Mouse (Mus musculus): Measurements from ENCODE around the gene Olfr1178. TPM values are rescaled to one million over a fixed set of nuclear protein-coding genes. Genes with fewer than 3 reads are reported as not detected.

The Olfr1178 gene
- not detected in 2 replicates for polyA plus RNA-seq (2014; fragmentation: Nextera tagmentation; extraction: Ambion mirVana)

DNA sequence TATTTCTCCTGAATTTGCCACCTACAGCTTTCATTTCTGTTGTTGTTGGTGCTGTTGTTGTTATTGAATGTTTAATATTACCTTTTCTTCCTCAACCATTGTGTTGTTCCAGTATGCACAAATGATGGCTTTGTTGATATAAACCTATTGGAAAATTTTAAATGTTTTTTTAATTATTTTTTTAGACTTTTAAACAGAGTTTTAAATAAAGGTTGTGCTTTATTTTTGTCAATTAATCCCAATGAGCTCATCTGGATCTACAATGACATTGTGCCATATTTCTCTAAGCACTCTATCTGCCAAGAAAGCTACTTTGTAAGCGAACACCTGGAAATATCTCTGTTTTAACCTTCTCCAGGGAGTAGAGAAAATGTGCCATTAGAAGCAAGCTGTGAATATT, at the start of gene Olfr1178:
Gene Olfr1178, plus strand, starts transcription at position 301 of the 400 bp plus-strand sequence.
- ATAC-seq (replicated peaks; ENCODE audit: insufficient number of reproducible peaks, low FRiP score, low TSS enrichment, low read depth) (no peak), DNase-seq (ENCODE audit: low spot score) (no peak)

GRCm38 (mm10) chr2:88346392-88346791, 40.5 kb upstream of the Olfr1178 start, which contains the start of gene Olfr1177-ps:
Gene Olfr1177-ps (minus strand): TSS chr2:88346492.
- DNase-seq (ENCODE audit: low spot score) (no peak), ATAC-seq (replicated peaks; ENCODE audit: insufficient number of reproducible peaks, low FRiP score, low TSS enrichment, low read depth) (no peak)
- WGBS: 88% methylated on average over 1 of the region's 1 CpGs
- Histone ChIP-seq H3K4me3 (ENCODE audit: low read depth, low read length) (no peak within 1 kb of the TSS), H3K36me3 (replicated peaks; ENCODE audit: control insufficient read depth, insufficient read depth, low read depth, low read length) (no peaks in the 10 kb centered on the region), H3K4me2 (ENCODE audit: low read depth, low read length) (no peak within 1 kb of the TSS), H3K4me1 (ENCODE audit: control insufficient read depth, insufficient read depth, low read length) (no peaks in the 10 kb centered on the region), H3K9ac (replicated peaks; ENCODE audit: low read length) (no peak within 1 kb of the TSS), H3K27me3 (ENCODE audit: control insufficient read depth, insufficient read depth, low read length) (no peaks in the 10 kb centered on the region), H3K9me3 (replicated peaks; ENCODE audit: control insufficient read depth, low read length) (no peaks in the 10 kb centered on the region), H3K27ac (replicated peaks; ENCODE audit: low read depth, low read length) (no peak within 1 kb of the TSS)

More for the DNA sequence above, at the start of gene Olfr1178:
- no peak within 1 kb of the TSS for H3K4me2 ChIP-seq (ENCODE audit: low read depth, low read length)
- no peaks in the 10 kb centered on the region for H3K9me3 ChIP-seq (replicated peaks; ENCODE audit: control insufficient read depth, low read length)
- H3K27me3 ChIP-seq (ENCODE audit: control insufficient read depth, insufficient read depth, low read length): no peaks in the 10 kb centered on the region
- WGBS: 89% methylated on average over 1 of the region's 1 CpGs
- no peak within 1 kb of the TSS for H3K4me3 ChIP-seq (ENCODE audit: low read depth, low read length)
- H3K27ac ChIP-seq (replicated peaks; ENCODE audit: low read depth, low read length): no peak within 1 kb of the TSS
- no peaks in the 10 kb centered on the region for H3K36me3 ChIP-seq (replicated peaks; ENCODE audit: control insufficient read depth, insufficient read depth, low read depth, low read length)
- H3K4me1 ChIP-seq (ENCODE audit: control insufficient read depth, insufficient read depth, low read length): no peaks in the 10 kb centered on the region
- H3K9ac ChIP-seq (replicated peaks; ENCODE audit: low read length): no peak within 1 kb of the TSS

GRCm38 (mm10) chr2:88356304-88356703, 30.6 kb upstream of the Olfr1178 start:
- H3K4me3 ChIP-seq (ENCODE audit: low read depth, low read length): no peak overlapping the region
- 6% methylated on average over 2 of the region's 2 CpGs for WGBS
- H3K27ac ChIP-seq (replicated peaks; ENCODE audit: low read depth, low read length): no peak overlapping the region
- no peaks in the 10 kb centered on the region for H3K27me3 ChIP-seq (ENCODE audit: control insufficient read depth, insufficient read depth, low read length)
- ATAC-seq (replicated peaks; ENCODE audit: insufficient number of reproducible peaks, low FRiP score, low TSS enrichment, low read depth): no peak
- no peak overlapping the region for H3K4me2 ChIP-seq (ENCODE audit: low read depth, low read length)
- DNase-seq (ENCODE audit: low spot score): peak; percentile 69
- no peaks in the 10 kb centered on the region for H3K36me3 ChIP-seq (replicated peaks; ENCODE audit: control insufficient read depth, insufficient read depth, low read depth, low read length)
- H3K4me1 ChIP-seq (ENCODE audit: control insufficient read depth, insufficient read depth, low read length): no peaks in the 10 kb centered on the region
- H3K9ac ChIP-seq (replicated peaks; ENCODE audit: low read length): no peak overlapping the region
- H3K9me3 ChIP-seq (replicated peaks; ENCODE audit: control insufficient read depth, low read length): no peaks in the 10 kb centered on the region

GRCm38 (mm10) chr2:88406353-88406752, 19.5 kb downstream of the Olfr1178 start, which contains the start of gene Olfr1179:
Gene Olfr1179 (minus strand): TSS chr2:88406453.
- H3K9me3 ChIP-seq (replicated peaks; ENCODE audit: control insufficient read depth, low read length): no peaks in the 10 kb centered on the region
- no peak within 1 kb of the TSS for H3K4me2 ChIP-seq (ENCODE audit: low read depth, low read length)
- DNase-seq (ENCODE audit: low spot score): no peak
- no peaks in the 10 kb centered on the region for H3K27me3 ChIP-seq (ENCODE audit: control insufficient read depth, insufficient read depth, low read length)
- WGBS: 78% methylated on average over 3 of the region's 3 CpGs
- H3K36me3 ChIP-seq (replicated peaks; ENCODE audit: control insufficient read depth, insufficient read depth, low read depth, low read length): no peaks in the 10 kb centered on the region
- no peak within 1 kb of the TSS for H3K27ac ChIP-seq (replicated peaks; ENCODE audit: low read depth, low read length)
- H3K4me3 ChIP-seq (ENCODE audit: low read depth, low read length): no peak within 1 kb of the TSS
- H3K4me1 ChIP-seq (ENCODE audit: control insufficient read depth, insufficient read depth, low read length): no peaks in the 10 kb centered on the region
- ATAC-seq (replicated peaks; ENCODE audit: insufficient number of reproducible peaks, low FRiP score, low TSS enrichment, low read depth): no peak
- H3K9ac ChIP-seq (replicated peaks; ENCODE audit: low read length): no peak within 1 kb of the TSS

DNA sequence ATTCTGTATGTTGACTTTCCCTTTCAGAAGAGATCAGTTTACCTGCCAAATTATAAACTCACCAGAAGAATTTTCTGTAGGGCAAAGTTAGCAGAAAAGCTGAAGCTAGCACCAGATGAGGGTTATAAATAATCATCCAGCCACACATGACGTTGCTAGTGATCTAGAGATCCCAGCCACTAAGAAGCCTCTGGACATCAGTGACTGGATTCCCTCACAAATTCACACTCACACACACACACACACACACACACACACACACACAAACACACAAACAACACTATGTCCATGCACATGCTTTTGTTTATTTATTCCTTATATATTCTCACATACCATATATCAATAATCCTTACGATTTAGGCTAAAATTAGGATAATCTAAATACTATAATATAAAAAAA, 32.2 kb downstream of the Olfr1178 start, which contains the start of gene Olfr1180:
Gene Olfr1180, minus strand, starts transcription at position 101 of the 400 bp plus-strand sequence.
- Histone ChIP-seq H3K4me3 (ENCODE audit: low read depth, low read length) (no peak within 1 kb of the TSS), H3K27ac (replicated peaks; ENCODE audit: low read depth, low read length) (no peak within 1 kb of the TSS), H3K9ac (replicated peaks; ENCODE audit: low read length) (no peak within 1 kb of the TSS), H3K4me2 (ENCODE audit: low read depth, low read length) (no peak within 1 kb of the TSS), H3K4me1 (ENCODE audit: control insufficient read depth, insufficient read depth, low read length) (no peaks in the 10 kb centered on the region), H3K36me3 (replicated peaks; ENCODE audit: control insufficient read depth, insufficient read depth, low read depth, low read length) (no peaks in the 10 kb centered on the region), H3K27me3 (ENCODE audit: control insufficient read depth, insufficient read depth, low read length) (no peaks in the 10 kb centered on the region), H3K9me3 (replicated peaks; ENCODE audit: control insufficient read depth, low read length) (no peaks in the 10 kb centered on the region)
- ATAC-seq (replicated peaks; ENCODE audit: insufficient number of reproducible peaks, low FRiP score, low TSS enrichment, low read depth) (no peak), DNase-seq (ENCODE audit: low spot score) (no peak)
- WGBS: 79% methylated on average over 2 of the region's 2 CpGs

DNA sequence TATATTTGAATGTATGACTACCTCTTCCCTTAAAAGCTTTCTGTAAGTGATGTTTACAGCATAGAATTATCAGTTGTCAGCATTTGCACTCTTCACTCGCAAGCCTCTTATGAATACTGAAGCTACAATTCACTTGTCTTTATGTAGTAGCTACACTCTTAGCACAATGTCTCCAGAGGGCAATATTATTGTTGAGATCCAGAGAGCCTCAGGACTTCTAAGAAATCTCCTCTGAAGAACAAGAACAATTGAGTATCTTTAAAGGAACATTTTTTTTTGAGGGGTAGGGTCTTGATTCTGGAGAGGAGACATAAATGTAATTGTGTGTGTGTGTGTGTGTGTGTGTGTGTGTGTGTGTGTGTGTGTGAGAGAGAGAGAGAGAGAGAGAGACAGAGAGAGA, 39.2 kb downstream of the Olfr1178 start, which contains the start of gene Olfr1181:
Gene Olfr1181, minus strand, starts transcription at position 101 of the 400 bp plus-strand sequence.
- H3K9ac ChIP-seq (replicated peaks; ENCODE audit: low read length): no peak within 1 kb of the TSS
- H3K4me2 ChIP-seq (ENCODE audit: low read depth, low read length): no peak within 1 kb of the TSS
- H3K4me3 ChIP-seq (ENCODE audit: low read depth, low read length): no peak within 1 kb of the TSS
- H3K4me1 ChIP-seq (ENCODE audit: control insufficient read depth, insufficient read depth, low read length): no peaks in the 10 kb centered on the region
- H3K9me3 ChIP-seq (replicated peaks; ENCODE audit: control insufficient read depth, low read length): no peaks in the 10 kb centered on the region
- DNase-seq (ENCODE audit: low spot score) (no peak), ATAC-seq (replicated peaks; ENCODE audit: insufficient number of reproducible peaks, low FRiP score, low TSS enrichment, low read depth) (no peak)
- 85% methylated on average over 1 of the region's 1 CpGs for WGBS
- H3K36me3 ChIP-seq (replicated peaks; ENCODE audit: control insufficient read depth, insufficient read depth, low read depth, low read length): no peaks in the 10 kb centered on the region
- no peak within 1 kb of the TSS for H3K27ac ChIP-seq (replicated peaks; ENCODE audit: low read depth, low read length)
- no peaks in the 10 kb centered on the region for H3K27me3 ChIP-seq (ENCODE audit: control insufficient read depth, insufficient read depth, low read length)

GRCm38 (mm10) chr2:88449031-88449430, 62.2 kb downstream of the Olfr1178 start, which contains the start of gene Gm13757:
Gene Gm13757 (minus strand): TSS chr2:88449131.
- Histone ChIP-seq H3K36me3 (replicated peaks; ENCODE audit: control insufficient read depth, insufficient read depth, low read depth, low read length) (no peaks in the 10 kb centered on the region), H3K9me3 (replicated peaks; ENCODE audit: control insufficient read depth, low read length) (no peaks in the 10 kb centered on the region), H3K27me3 (ENCODE audit: control insufficient read depth, insufficient read depth, low read length) (no peaks in the 10 kb centered on the region), H3K27ac (replicated peaks; ENCODE audit: low read depth, low read length) (no peak within 1 kb of the TSS), H3K4me2 (ENCODE audit: low read depth, low read length) (no peak within 1 kb of the TSS), H3K9ac (replicated peaks; ENCODE audit: low read length) (no peak within 1 kb of the TSS), H3K4me1 (ENCODE audit: control insufficient read depth, insufficient read depth, low read length) (no peaks in the 10 kb centered on the region), H3K4me3 (ENCODE audit: low read depth, low read length) (no peak within 1 kb of the TSS)
- DNase-seq (ENCODE audit: low spot score) (no peak), ATAC-seq (replicated peaks; ENCODE audit: insufficient number of reproducible peaks, low FRiP score, low TSS enrichment, low read depth) (no peak)
- WGBS: 92% methylated on average over 1 of the region's 1 CpGs
